8 mouse cellular contexts compared by ENCODE assay signal in the genomic region with DNA sequence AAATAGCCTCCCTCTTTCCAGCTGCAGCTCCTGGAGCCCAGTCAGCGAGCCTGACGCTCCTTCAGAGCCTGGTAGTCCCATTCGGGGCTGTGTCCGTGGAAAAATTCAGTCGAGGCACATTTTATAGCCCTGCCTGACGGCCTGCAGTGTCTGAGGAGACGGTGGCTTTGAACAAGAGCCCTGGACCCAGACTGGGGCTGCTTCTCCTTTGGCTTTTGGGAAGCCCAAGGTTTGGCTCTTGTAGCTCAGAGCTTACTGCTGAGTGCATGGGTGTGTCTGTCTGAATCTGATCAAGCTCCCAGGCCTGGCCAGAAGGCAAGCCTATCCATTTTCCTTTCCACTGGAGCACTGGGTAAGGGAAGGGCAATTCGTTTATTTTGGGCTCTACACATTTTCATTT. TPM values are rescaled to one million over a fixed set of nuclear protein-coding genes. Genes with fewer than 3 reads are reported as not detected.
DNase-seq lines count a peak whose midpoint lies in the region; ATAC-seq and TF ChIP-seq lines count a peak whose summit lies in the region.
"Had no signal": no experiment of that assay in that cellular context is flagged by ENCODE, and none has a peak within 500 bp of the region (broad histone marks: within the 10 kb centered on the region; RNA-seq: fewer than 3 reads in every experiment).

No protein-coding gene starts in this region.

- H3K9me3 ChIP-seq in E14TG2a.4 (ENCODE audit: low read length), result no peaks in the 10 kb centered on the region
- no peaks in the 10 kb centered on the region for H3K9me3 ChIP-seq in heart, embryonic 15.5 days (replicated peaks)
- no peaks in the 10 kb centered on the region for H3K9me3 ChIP-seq in liver, embryonic 15.5 days (replicated peaks)

- 52% methylated on average over 8 of the region's 8 CpGs for WGBS in heart, embryonic 15.5 days
- WGBS in liver, embryonic 15.5 days (ENCODE audit: insufficient replicate concordance), result 47% methylated on average over 8 of the region's 8 CpGs

- H3K4me3 ChIP-seq in E14TG2a.4 (replicated peaks; ENCODE audit: low read length), result peak overlapping the region; percentile 90
- peak overlapping the region; percentile 68 for H3K4me3 ChIP-seq in heart, embryonic 15.5 days
- H3K4me3 ChIP-seq in liver, embryonic 15.5 days (replicated peaks), result no peak overlapping the region

- TF ChIP-seq CTCF in E14TG2a.4 (conservative IDR thresholded peaks at IDR 0.05; ENCODE audit: low read length), result no peak

- H3K36me3 ChIP-seq in E14TG2a.4 (ENCODE audit: insufficient read depth, low read length), result no peaks in the 10 kb centered on the region
- H3K36me3 ChIP-seq in heart, embryonic 15.5 days, result no peaks in the 10 kb centered on the region
- no peaks in the 10 kb centered on the region for H3K36me3 ChIP-seq in liver, embryonic 15.5 days (replicated peaks)

- peak overlapping the region; percentile 82 for H3K9ac ChIP-seq in heart, embryonic 15.5 days
- H3K9ac ChIP-seq in liver, embryonic 15.5 days, result no peak overlapping the region

- ATAC-seq in heart, embryonic 15.5 days (replicated peaks; ENCODE audit: insufficient number of reproducible peaks, insufficient read depth, low FRiP score, low read depth), result no peak
- ATAC-seq in liver, embryonic 15.5 days (ENCODE audit: insufficient read depth), result no peak

- peaks cover 55% of the 10 kb centered on the region for H3K27me3 ChIP-seq in E14TG2a.4 (ENCODE audit: insufficient read depth, low read length)
- H3K27me3 ChIP-seq in heart, embryonic 15.5 days, result no peaks in the 10 kb centered on the region
- H3K27me3 ChIP-seq in liver, embryonic 15.5 days, result peaks cover 54% of the 10 kb centered on the region

- peak overlapping the region; percentile 91 for H3K4me2 ChIP-seq in heart, embryonic 15.5 days
- H3K4me2 ChIP-seq in liver, embryonic 15.5 days, result peak overlapping the region; percentile 91; the same call in 1 of the 2 replicates

- peak; percentile 63 for DNase-seq in ZHBTc4 (ENCODE audit: low read depth, low spot score)
- DNase-seq in right cerebral cortex, postnatal 25 days, result no peak
- no peak for DNase-seq in yolk sac, embryonic 10.5 days (ENCODE audit: low spot score)
- no peak for DNase-seq in thymus, postnatal 10 days (ENCODE audit: low spot score in 2 of 2)
- DNase-seq: adrenal gland, postnatal 10 days had no signal

- H3K27ac ChIP-seq in heart, embryonic 15.5 days, result peak overlapping the region; percentile 86
- no peak overlapping the region for H3K27ac ChIP-seq in liver, embryonic 15.5 days (replicated peaks)

- peaks cover 65% of the 10 kb centered on the region for H3K4me1 ChIP-seq in E14TG2a.4 (replicated peaks; ENCODE audit: low read depth, low read length)
- peaks cover 35% of the 10 kb centered on the region for H3K4me1 ChIP-seq in heart, embryonic 15.5 days (replicated peaks)
- peaks cover 27% of the 10 kb centered on the region for H3K4me1 ChIP-seq in liver, embryonic 15.5 days (replicated peaks)

RNA-seq across cellular contexts. Expression of gene Pik3c2b, which starts 2.1 kb away (rescaled TPM):
- 8.0 and 9.7 TPM in 2 replicates for polyA plus RNA-seq in heart, embryonic 15.5 days (2015; fragmentation: Nextera tagmentation; extraction: Ambion mirVana)
- polyA plus RNA-seq in liver, embryonic 15.5 days (2015; fragmentation: Nextera tagmentation; extraction: Ambion mirVana), result 0.77 TPM in 2 replicates

RNA-seq across cellular contexts. Expression of gene Mdm4, which starts 17.2 kb away (rescaled TPM):
- 22.2 and 27.3 TPM in 2 replicates for polyA plus RNA-seq in heart, embryonic 15.5 days (2015; fragmentation: Nextera tagmentation; extraction: Ambion mirVana)
- 14.1 and 15.7 TPM in 2 replicates for polyA plus RNA-seq in liver, embryonic 15.5 days (2015; fragmentation: Nextera tagmentation; extraction: Ambion mirVana)
